Mouse (Mus musculus) frontal cortex, postnatal 25 days (tissue): ENCODE measurements at regions not wholly inside any gene's neighbourhood (a gene's known extent, or its start where the extent isn't known, plus 50 kb on each side); places are given as distances from the start of the nearest gene placed in this dataset.

Experiments used
- DNase-seq, 2 experiments: peaks; one replicate each; pipeline ENCODE4 v3.0.0; 2022; ENCODE audit warnings: low spot score in 2 of 2

DNA sequence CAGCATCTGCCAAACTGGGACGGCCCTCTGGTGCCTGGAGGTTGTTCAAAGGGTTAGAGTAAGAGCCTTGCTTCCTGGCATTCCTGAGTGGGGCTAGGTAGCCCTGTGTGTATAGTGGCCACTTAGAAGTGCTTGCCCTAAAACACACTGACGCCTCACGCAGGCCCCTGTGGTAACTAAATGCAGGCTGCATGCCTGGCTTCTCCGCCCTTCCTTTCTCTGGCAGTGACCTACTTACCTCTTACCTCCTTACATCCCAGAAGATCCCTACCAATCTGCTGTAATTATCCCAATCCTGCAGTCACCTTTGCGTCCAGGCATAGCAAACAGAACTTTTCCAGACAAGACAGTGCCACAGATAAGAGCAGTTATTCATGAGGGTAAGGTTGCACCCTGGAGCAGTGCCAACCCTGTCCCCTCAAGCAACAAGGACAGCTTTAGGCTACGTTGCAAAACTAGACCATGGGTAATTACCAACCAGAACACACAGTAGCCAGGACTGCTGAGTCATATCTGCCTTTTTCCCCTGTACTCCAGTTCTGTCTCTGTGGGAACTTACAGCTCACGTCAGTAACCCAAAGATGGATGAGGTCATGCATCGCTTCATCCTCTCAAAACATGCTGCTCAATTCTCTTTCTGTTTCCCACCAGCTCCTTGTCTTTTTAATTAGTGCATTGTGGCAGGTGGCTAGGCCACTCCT lies 237.6 kb upstream of the Stt3b start:
- no peak for DNase-seq

- DNase-seq, result no peak
Observed at GRCm38 (mm10) chr9:115548722-115549349, 238.6 kb upstream of the Stt3b start.

- no peak for DNase-seq
Observed at GRCm38 (mm10) chr9:115551080-115551479, 240.9 kb upstream of the Stt3b start.

- no peak for DNase-seq
Observed at GRCm38 (mm10) chr9:115551501-115551900, 241.3 kb upstream of the Stt3b start.

DNA sequence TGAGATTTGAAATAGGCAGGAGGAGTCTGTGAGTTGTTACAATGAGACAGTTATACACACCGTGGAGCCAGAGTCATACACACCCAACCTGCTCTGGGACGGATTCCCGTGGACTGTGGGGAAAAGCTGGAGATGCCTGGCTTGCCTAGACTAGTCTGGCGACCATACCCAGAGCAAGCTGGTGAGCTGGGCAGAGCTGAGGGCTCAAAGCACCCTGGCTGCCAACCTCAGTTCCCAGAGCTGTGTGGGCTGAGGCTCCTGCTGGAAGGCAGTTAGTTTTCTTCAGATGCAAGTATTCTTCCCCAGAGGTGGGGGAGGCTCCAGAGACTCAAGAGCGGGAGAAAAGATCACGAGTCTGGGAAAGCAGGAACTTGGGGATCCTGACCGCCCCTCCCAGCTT lies 247.9 kb upstream of the Stt3b start:
- peak in 1 of 2 experiments; percentile 13 for DNase-seq

DNA sequence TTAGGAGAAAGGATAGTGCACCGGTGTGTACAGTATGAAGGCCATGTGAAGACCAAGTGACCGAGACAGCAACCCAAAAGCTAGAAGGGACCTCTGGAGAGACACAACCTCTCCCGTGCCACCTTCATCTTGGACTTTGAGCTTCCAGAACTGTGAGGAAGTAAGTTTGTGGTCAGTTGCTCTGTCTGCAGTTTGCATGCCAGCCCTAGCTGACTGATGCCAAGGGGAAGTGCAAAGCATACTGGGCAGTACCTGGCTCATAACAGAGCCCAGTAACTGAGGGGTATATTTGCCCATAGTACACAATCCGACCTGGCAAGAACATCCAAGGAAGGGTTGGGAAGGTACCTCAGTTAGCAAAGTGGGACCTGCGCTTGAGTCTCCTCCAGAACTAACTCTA lies 249.3 kb upstream of the Stt3b start:
- no peak for DNase-seq

- DNase-seq, result no peak
Observed at GRCm38 (mm10) chr9:115561207-115561606, 251.0 kb upstream of the Stt3b start.

DNA sequence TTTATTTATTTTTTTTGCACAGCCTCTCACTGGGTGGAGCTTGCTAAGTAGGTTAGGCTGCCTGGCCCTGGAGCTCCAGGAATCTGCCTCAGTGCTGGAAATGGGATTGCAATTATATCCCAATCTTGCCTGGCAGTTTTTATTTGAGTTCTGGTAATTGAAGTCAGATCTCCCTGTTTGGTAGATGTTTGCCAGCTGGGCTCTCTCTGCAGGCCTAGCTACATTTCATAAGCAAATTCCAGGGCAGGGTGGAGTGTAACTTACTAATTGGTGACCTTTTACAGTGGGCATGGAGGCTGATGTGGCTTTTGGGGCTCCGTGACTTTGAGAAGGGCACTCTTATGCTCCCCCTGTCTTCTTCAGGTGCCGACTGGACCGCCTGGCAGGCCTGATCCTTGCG lies 252.6 kb upstream of the Stt3b start:
- no peak for DNase-seq

- no peak for DNase-seq
Observed at GRCm38 (mm10) chr9:115564366-115564765, 254.1 kb upstream of the Stt3b start.

DNA sequence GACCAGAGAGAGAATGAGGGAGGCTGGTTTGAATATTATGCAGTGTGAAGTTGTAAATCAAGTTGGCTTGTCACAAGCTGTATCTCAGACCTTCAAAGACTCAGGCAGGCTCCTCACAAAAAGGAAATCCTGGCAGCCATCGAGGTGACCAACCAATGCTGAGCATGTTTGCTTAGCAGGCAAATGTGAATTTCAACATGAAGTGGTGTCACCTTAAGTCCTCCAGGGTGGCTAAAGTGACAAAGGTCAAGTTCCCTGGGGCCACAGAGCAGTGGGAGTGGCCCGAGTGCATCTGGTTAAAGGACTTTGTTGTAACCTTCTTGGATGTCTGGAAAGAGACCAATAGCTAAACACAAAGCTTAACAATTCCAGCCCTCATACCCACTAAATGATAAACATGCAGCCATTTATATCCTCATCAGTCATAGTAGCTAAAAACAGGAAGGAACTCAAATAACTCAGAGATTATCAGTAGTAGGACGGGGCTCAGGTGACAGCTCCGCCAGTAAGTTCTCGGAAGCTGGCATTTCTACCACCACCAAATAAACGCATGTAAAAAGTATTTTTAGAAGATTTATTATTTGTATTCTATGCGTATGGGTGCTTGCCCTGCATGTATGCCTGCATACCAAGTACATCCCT lies 258.6 kb upstream of the Stt3b start:
- DNase-seq, result no peak

GRCm38 (mm10) chr9:115570998-115571397 lies 260.8 kb upstream of the Stt3b start:
- no peak for DNase-seq

- no peak for DNase-seq
Observed at GRCm38 (mm10) chr9:115581116-115581515, 270.9 kb upstream of the Stt3b start.

GRCm38 (mm10) chr9:115583548-115583947 lies 273.3 kb upstream of the Stt3b start:
- no peak for DNase-seq

- no peak for DNase-seq
Observed at GRCm38 (mm10) chr9:115584874-115585273, 274.7 kb upstream of the Stt3b start.

- DNase-seq, result no peak
Observed at GRCm38 (mm10) chr9:115592466-115592865, 282.2 kb upstream of the Stt3b start.

- no peak for DNase-seq
Observed at GRCm38 (mm10) chr9:115600228-115600627, 290.0 kb upstream of the Stt3b start.

DNA sequence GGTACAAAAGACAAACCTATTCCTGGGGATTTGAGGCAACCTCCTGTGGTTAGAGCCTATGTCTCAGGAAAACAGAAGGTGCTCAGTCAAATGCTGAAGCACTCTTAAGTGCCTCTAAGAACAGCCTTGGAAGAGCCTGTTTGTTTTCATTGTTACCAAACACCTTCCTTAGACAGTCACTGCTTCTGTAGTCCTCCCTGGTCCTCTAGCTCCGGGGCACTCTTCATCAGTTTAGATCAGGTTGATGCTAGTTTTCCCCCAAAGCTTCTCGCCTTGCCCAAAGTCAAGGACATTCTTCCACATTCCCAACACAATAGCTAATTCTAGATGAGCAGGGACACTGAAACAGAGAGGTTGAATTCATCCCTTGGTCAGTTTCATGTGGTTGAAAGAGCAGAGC lies 290.6 kb upstream of the Stt3b start:
- DNase-seq, result no peak

DNA sequence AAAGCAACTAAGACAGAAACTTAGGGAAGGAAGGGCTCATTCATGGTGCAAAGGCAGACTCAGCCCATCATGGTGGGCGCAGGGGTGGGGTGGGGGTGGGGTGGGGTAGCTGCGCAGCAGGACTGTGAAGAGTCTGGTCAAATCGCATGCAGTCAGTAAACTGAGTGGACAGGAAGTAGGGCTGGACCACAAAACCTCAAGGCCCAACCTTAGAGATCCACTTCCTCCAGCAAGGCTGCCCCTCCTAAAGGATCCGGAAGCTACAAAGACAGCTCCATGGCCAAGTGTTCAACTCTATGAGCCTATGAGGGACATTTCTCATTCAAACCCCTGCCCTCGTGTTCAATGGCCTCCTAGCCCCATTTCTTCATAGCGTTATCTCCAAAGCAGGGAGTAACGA lies 292.6 kb upstream of the Stt3b start:
- DNase-seq, result no peak

GRCm38 (mm10) chr9:115604450-115604849 lies 294.2 kb upstream of the Stt3b start:
- DNase-seq, result peak in 1 of 2 experiments; percentile 14

DNA sequence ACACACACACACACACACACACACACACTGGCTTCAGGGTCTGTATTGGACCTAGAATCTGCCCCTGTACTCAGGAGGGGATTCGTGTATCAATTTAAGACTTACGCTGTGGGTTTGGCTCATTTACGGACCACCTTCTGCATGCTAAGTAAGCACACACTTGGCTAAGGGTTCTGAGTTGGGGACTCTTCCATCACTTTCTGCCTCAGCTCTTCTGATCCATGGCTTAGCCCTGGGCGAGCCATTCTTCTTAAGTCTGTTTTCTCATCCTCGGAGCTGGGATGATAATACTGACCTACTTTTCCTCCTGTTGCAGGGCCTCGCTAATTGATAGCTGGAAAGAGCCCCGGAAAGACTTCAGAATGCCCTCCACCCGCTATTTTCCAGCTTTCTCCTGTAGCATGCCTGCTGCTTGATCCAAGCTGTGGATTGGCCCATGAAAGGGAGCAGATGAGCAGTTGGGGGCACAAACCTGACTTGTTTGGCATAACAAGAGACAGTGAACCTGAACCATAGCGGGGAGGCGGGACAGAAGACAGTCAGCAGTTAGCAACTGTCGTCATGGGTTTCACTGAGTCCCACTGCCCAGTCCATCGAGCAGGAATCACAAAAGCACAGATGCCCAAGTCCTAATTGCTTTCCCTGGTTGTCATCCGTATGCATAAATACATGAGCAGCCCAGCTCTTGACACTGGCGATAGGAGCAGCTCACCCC lies 294.9 kb upstream of the Stt3b start:
- DNase-seq, result no peak

- no peak for DNase-seq
Observed at GRCm38 (mm10) chr9:115607961-115608360, 297.7 kb upstream of the Stt3b start.

GRCm38 (mm10) chr9:115608377-115608776 lies 298.2 kb upstream of the Stt3b start:
- DNase-seq, result no peak

DNA sequence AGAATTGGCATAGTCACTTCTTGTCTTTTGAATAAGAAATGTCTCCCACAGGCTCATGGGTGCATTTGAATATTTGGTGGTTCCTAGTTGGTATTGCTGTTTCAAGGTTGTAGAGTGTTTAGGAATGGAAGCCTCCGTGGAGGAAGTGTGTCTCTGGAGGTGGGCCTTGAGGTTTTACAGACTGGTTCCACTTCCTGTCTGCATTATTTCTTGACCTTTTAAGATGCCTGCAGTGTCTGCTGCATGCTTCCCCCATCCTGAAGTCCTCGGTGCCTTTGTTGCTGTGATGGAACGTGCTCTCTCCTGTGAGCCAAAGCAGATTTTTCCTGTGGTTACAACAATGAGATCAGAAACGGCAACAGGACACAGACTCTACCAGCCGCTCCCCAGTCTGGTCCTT lies 299.4 kb upstream of the Gadl1 start:
- no peak for DNase-seq
